Mouse (Mus musculus): ENCODE measurements around the gene Olfr922. TPM values are rescaled to one million over a fixed set of nuclear protein-coding genes. Genes with fewer than 3 reads are reported as not detected.

Gene Olfr922
- not detected for total RNA-seq (2021)
- long read RNA-seq, experiment 1, result 0 reads
- long read RNA-seq, experiment 2, result 0 reads

DNA sequence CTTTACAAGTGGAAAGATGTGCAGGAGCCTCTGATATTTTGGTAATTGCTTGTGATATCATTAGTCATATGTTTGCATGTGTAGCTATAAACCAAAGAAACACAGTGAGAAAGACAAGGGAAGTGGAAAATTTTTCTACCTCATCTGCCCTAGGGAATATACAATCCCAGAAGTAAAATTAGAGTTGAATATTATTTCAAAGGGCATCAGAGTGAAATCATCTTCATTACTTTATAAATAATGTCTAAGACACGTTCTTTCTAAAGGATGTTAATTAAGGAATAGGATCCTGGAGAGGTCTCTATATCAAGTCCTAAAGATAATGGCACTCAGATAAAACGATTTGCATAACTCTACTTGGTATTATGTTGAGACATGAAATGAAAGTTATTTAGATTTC lies at the start of gene Olfr922:
Gene Olfr922 (plus strand): TSS at position 301 of the 400 bp plus-strand sequence.
- no peak for DNase-seq (ENCODE audit: low spot score in 2 of 2)

DNA sequence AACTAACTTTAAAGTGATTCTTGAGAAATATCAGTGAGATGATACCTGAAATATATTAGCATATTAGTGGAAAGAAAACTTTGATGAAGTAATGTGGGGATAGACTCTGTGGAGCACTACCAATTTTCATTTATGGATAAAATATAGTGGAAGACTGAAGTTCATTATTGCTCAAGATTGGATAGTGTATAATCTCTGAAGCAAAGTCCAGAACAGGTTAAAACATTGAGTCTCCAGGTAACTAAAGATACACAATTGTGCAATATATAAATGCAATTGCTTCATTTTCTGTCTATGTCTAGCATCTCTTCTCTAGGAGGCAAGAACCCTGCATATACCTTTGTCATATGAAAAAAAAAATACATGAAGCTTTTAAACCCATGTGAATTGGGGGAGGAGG lies 41.6 kb upstream of the Olfr922 start, which contains the start of gene Olfr921:
Gene Olfr921 (plus strand): TSS at position 301 of the 400 bp plus-strand sequence.
- DNase-seq (ENCODE audit: low spot score in 2 of 2), result no peak

- no peak for DNase-seq (ENCODE audit: low spot score in 2 of 2)
These were observed 21.7 kb upstream of the Olfr922 start for GRCm38 (mm10) chr9:38792689-38793088.

- DNase-seq (ENCODE audit: low spot score in 2 of 2), result no peak
These were observed 8.7 kb upstream of the Olfr922 start for GRCm38 (mm10) chr9:38805696-38806095.

DNA sequence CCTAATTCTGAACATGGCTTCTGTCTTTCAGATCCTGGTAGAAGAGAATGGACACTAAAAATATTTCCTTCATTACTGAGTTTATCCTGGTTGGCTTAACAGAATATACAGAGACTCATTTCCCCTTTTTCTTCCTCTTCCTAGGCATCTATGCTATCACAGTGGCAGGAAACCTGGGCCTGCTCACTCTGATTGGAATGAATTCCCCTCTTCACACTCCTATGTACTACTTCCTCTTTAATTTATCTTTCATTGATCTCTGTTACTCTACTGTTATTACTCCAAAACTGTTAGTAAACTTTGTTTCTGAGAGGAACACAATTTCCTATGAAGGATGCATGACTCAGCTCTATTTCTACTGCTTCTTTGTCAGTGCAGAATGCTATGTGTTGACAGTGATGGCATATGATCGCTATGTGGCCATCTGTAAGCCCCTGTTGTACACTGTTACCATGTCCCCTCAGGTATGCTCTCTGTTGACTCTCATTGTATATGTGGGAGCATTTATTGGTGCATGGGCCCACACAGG lies 1.1 kb downstream of the Olfr922 start:
- DNase-seq (ENCODE audit: low spot score in 2 of 2), result no peak

- no peak for DNase-seq (ENCODE audit: low spot score in 2 of 2)
These were observed 11.8 kb downstream of the Olfr922 start, which contains the start of gene Olfr923 for GRCm38 (mm10) chr9:38826245-38826644. Gene Olfr923, plus strand, starts transcription at chr9:38826545.

GRCm38 (mm10) chr9:38833027-38833426 lies 18.6 kb downstream of the Olfr922 start:
- DNase-seq (ENCODE audit: low spot score in 2 of 2), result no peak

GRCm38 (mm10) chr9:38844149-38844548 lies 29.7 kb downstream of the Olfr922 start, which contains the start of gene Olfr924:
Gene Olfr924, plus strand, starts transcription at chr9:38844449.
- DNase-seq (ENCODE audit: low spot score in 2 of 2), result no peak

GRCm38 (mm10) chr9:38854760-38855159 lies 40.3 kb downstream of the Olfr922 start, which contains the start of gene Olfr26:
Gene Olfr26, plus strand, starts transcription at chr9:38855060.
- no peak for DNase-seq (ENCODE audit: low spot score in 2 of 2)

Other genes with a start within 250 kb of the Olfr922 start
- not detected for gene Olfr912, start 234.4 kb upstream of the Olfr922 start, total RNA-seq (2021)
- gene Olfr913, start 221.9 kb upstream of the Olfr922 start, total RNA-seq (2021), result not detected
- gene Olfr914, start 209.5 kb upstream of the Olfr922 start, total RNA-seq (2021), result not detected
- not detected for gene Olfr916, start 154.7 kb upstream of the Olfr922 start, total RNA-seq (2021)
- gene Olfr917, start 148.8 kb upstream of the Olfr922 start, total RNA-seq (2021), result not detected
- not detected for gene Olfr918, start 140.0 kb upstream of the Olfr922 start, total RNA-seq (2021)
- gene Olfr919, start 110.9 kb upstream of the Olfr922 start, total RNA-seq (2021), result not detected
- gene Vwa5a, start 96.3 kb upstream of the Olfr922 start, total RNA-seq (2021), result 10 to 100 TPM; 41.1 to 43.6 TPM
- gene Olfr920, start 62.3 kb upstream of the Olfr922 start, total RNA-seq (2021), result under 1 TPM; 0.19 to 0.33 TPM
- not detected for gene Olfr921, start 41.5 kb upstream of the Olfr922 start, total RNA-seq (2021)
- gene Olfr923, start 11.9 kb downstream of the Olfr922 start, total RNA-seq (2021), result not detected
- not detected for gene Olfr924, start 29.8 kb downstream of the Olfr922 start, total RNA-seq (2021)
- gene Olfr26, start 40.4 kb downstream of the Olfr922 start, total RNA-seq (2021), result not detected
- gene Olfr926, start 62.5 kb downstream of the Olfr922 start, total RNA-seq (2021), result not detected
- not detected for gene Olfr930, start 115.2 kb downstream of the Olfr922 start, total RNA-seq (2021)
- gene Olfr933, start 157.7 kb downstream of the Olfr922 start, total RNA-seq (2021), result not detected
- not detected for gene Olfr934, start 173.7 kb downstream of the Olfr922 start, total RNA-seq (2021)
- gene Olfr935, start 185.1 kb downstream of the Olfr922 start, total RNA-seq (2021), result not detected
- not detected for gene Olfr146, start 208.8 kb downstream of the Olfr922 start, total RNA-seq (2021)